Mouse (Mus musculus): ENCODE results near the gene Cltc. TPM values are rescaled to one million over a fixed set of nuclear protein-coding genes. Genes with fewer than 3 reads are reported as not detected.

The Cltc gene
- total and polyA plus RNA-seq, 3 experiments: 73.6 to 500 (median 263) TPM

DNA sequence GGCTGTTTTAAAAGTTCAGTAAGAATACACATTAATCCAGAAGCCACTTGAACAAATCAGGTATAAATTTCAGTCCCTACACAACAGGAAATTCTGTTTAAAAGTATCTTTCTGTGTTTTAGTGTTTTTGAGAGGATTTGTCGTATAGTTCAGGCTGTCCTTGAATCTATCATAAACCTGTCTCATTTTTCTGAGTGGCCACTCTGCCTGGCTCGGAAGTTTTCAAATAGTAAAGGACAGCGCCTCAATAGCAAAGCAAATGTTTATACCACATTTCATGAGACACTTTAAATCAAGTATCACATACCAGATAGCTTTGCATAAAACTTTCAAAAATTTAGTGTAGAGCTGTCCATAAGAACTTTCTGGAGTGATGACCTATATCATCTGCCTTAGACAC, 39.0 kb downstream of the Cltc start:
- ATAC-seq (ENCODE audit: extremely low read depth, insufficient number of reproducible peaks, low FRiP score, poor library complexity, severe bottlenecking) (no peak), DNase-seq (ENCODE audit: low spot score) (no peak)
- H3K4me3 ChIP-seq (ENCODE audit: low read depth, low read length): no peak overlapping the region
- no peaks in the 10 kb centered on the region for H3K27me3 ChIP-seq (ENCODE audit: insufficient read depth, low read length)
- peaks cover 83% of the 10 kb centered on the region for H3K36me3 ChIP-seq (replicated peaks)
- no peaks in the 10 kb centered on the region for H3K9me3 ChIP-seq (replicated peaks)
- peaks cover 3% of the 10 kb centered on the region; the same call in 1 of the 2 replicates for H3K4me1 ChIP-seq (ENCODE audit: insufficient read depth, low read depth, low read length)
- TF ChIP-seq GATA1 (IDR thresholded peaks at IDR 0.05; ENCODE audit: borderline replicate concordance, low read length) (no peak), POLR2AphosphoS5 (IDR thresholded peaks at IDR 0.05; ENCODE audit: insufficient replicate concordance, low read depth, low read length) (no peak), TAL1 (conservative IDR thresholded peaks at IDR 0.05; ENCODE audit: low read depth, low read length) (no peak), CTCF (IDR thresholded peaks at IDR 0.05; ENCODE audit: low read depth, low read length) (no peak), GATA2 (IDR thresholded peaks at IDR 0.05; ENCODE audit: borderline replicate concordance, low read depth, low read length) (no peak)

- TF ChIP-seq GATA1 (IDR thresholded peaks at IDR 0.05; ENCODE audit: borderline replicate concordance, low read length) (no peak), GATA2 (IDR thresholded peaks at IDR 0.05; ENCODE audit: borderline replicate concordance, low read depth, low read length) (no peak), POLR2AphosphoS5 (IDR thresholded peaks at IDR 0.05; ENCODE audit: insufficient replicate concordance, low read depth, low read length) (no peak)
- ATAC-seq (ENCODE audit: extremely low read depth, insufficient number of reproducible peaks, low FRiP score, poor library complexity, severe bottlenecking) (no peak), DNase-seq (ENCODE audit: low spot score) (no peak)
- Histone ChIP-seq H3K27me3 (ENCODE audit: insufficient read depth, low read length) (no peaks in the 10 kb centered on the region), H3K9me3 (replicated peaks) (no peaks in the 10 kb centered on the region), H3K4me1 (ENCODE audit: insufficient read depth, low read depth, low read length) (peaks cover 3% of the 10 kb centered on the region; the same call in 1 of the 2 replicates), H3K4me3 (ENCODE audit: low read depth, low read length) (no peak overlapping the region), H3K36me3 (replicated peaks) (peaks cover 86% of the 10 kb centered on the region)
Observed at GRCm38 (mm10) chr11:86717306-86718065, 39.9 kb downstream of the Cltc start.

- DNase-seq (ENCODE audit: low spot score) (no peak), ATAC-seq (ENCODE audit: extremely low read depth, insufficient number of reproducible peaks, low FRiP score, poor library complexity, severe bottlenecking) (no peak)
- H3K4me1 ChIP-seq (ENCODE audit: insufficient read depth, low read depth, low read length): peaks cover 3% of the 10 kb centered on the region; the same call in 1 of the 2 replicates
- H3K36me3 ChIP-seq (replicated peaks): peaks cover 88% of the 10 kb centered on the region
- H3K27me3 ChIP-seq (ENCODE audit: insufficient read depth, low read length): no peaks in the 10 kb centered on the region
- no peaks in the 10 kb centered on the region for H3K9me3 ChIP-seq (replicated peaks)
- H3K4me3 ChIP-seq (ENCODE audit: low read depth, low read length): no peak overlapping the region
- TF ChIP-seq GATA2 (IDR thresholded peaks at IDR 0.05; ENCODE audit: borderline replicate concordance, low read depth, low read length) (no peak), POLR2AphosphoS5 (IDR thresholded peaks at IDR 0.05; ENCODE audit: insufficient replicate concordance, low read depth, low read length) (no peak), GATA1 (IDR thresholded peaks at IDR 0.05; ENCODE audit: borderline replicate concordance, low read length) (no peak), CTCF (IDR thresholded peaks at IDR 0.05; ENCODE audit: low read depth, low read length) (no peak), TAL1 (conservative IDR thresholded peaks at IDR 0.05; ENCODE audit: low read depth, low read length) (no peak)
Observed at GRCm38 (mm10) chr11:86714606-86715005, 42.8 kb downstream of the Cltc start.

- DNase-seq (ENCODE audit: low spot score): no peak
- H3K4me3 ChIP-seq (ENCODE audit: low read depth, low read length): no peak overlapping the region
Observed at GRCm38 (mm10) chr11:86701151-86701550, 56.2 kb downstream of the Cltc start.

GRCm38 (mm10) chr11:86695461-86695860, 61.9 kb downstream of the Cltc start:
- DNase-seq (ENCODE audit: low spot score) (no peak), ATAC-seq (ENCODE audit: extremely low read depth, insufficient number of reproducible peaks, low FRiP score, poor library complexity, severe bottlenecking) (no peak)
- TF ChIP-seq TAL1 (conservative IDR thresholded peaks at IDR 0.05; ENCODE audit: low read depth, low read length) (no peak), POLR2AphosphoS5 (IDR thresholded peaks at IDR 0.05; ENCODE audit: insufficient replicate concordance, low read depth, low read length) (no peak), GATA2 (IDR thresholded peaks at IDR 0.05; ENCODE audit: borderline replicate concordance, low read depth, low read length) (no peak)
- Histone ChIP-seq H3K27me3 (ENCODE audit: insufficient read depth, low read length) (no peaks in the 10 kb centered on the region), H3K36me3 (replicated peaks) (peaks cover 91% of the 10 kb centered on the region), H3K4me3 (ENCODE audit: low read depth, low read length) (no peak overlapping the region), H3K4me1 (ENCODE audit: insufficient read depth, low read depth, low read length) (peaks cover 18% of the 10 kb centered on the region), H3K9me3 (replicated peaks) (no peaks in the 10 kb centered on the region)

More at GRCm38 (mm10) chr11:86701151-86701550, 56.2 kb downstream of the Cltc start:
- no peak for TF ChIP-seq GATA1 (IDR thresholded peaks at IDR 0.05; ENCODE audit: borderline replicate concordance, low read length)
- no peak for TF ChIP-seq TAL1 (conservative IDR thresholded peaks at IDR 0.05; ENCODE audit: low read depth, low read length)
- no peak for TF ChIP-seq CTCF (IDR thresholded peaks at IDR 0.05; ENCODE audit: low read depth, low read length)
- no peak for TF ChIP-seq GATA2 (IDR thresholded peaks at IDR 0.05; ENCODE audit: borderline replicate concordance, low read depth, low read length)
- no peak for TF ChIP-seq POLR2AphosphoS5 (IDR thresholded peaks at IDR 0.05; ENCODE audit: insufficient replicate concordance, low read depth, low read length)
- Histone ChIP-seq H3K36me3 (replicated peaks) (peaks cover 91% of the 10 kb centered on the region), H3K27me3 (ENCODE audit: insufficient read depth, low read length) (no peaks in the 10 kb centered on the region), H3K9me3 (replicated peaks) (no peaks in the 10 kb centered on the region), H3K4me1 (ENCODE audit: insufficient read depth, low read depth, low read length) (peaks cover 10% of the 10 kb centered on the region)
- ATAC-seq (ENCODE audit: extremely low read depth, insufficient number of reproducible peaks, low FRiP score, poor library complexity, severe bottlenecking): no peak

DNA sequence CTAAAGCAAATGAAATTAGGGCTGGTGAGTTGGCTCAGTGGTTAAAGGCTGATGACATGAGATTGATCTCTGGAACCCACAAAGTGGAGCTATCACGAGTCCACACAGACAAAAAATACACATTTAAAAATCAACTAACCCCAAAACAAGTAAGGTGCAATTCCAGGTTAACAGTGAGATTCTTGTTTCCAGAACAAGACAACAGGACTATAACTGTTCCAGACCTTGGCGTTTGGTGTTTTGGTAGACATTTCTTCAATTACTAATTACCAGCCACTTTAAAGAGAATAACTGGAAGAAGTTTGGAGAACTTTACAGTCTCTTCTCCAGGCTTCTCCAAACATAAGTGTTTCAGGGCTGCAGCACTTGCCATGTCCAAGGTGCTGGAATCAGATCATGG, 64.8 kb downstream of the Cltc start:
- no peaks in the 10 kb centered on the region for H3K9me3 ChIP-seq (replicated peaks)
- peaks cover 91% of the 10 kb centered on the region for H3K36me3 ChIP-seq (replicated peaks)
- H3K27me3 ChIP-seq (ENCODE audit: insufficient read depth, low read length): no peaks in the 10 kb centered on the region
- ATAC-seq (ENCODE audit: extremely low read depth, insufficient number of reproducible peaks, low FRiP score, poor library complexity, severe bottlenecking) (no peak), DNase-seq (ENCODE audit: low spot score) (no peak)
- H3K4me1 ChIP-seq (ENCODE audit: insufficient read depth, low read depth, low read length): peaks cover 28% of the 10 kb centered on the region
- TF ChIP-seq TAL1 (conservative IDR thresholded peaks at IDR 0.05; ENCODE audit: low read depth, low read length): no peak
- TF ChIP-seq CTCF (IDR thresholded peaks at IDR 0.05; ENCODE audit: low read depth, low read length): no peak
- TF ChIP-seq GATA2 (IDR thresholded peaks at IDR 0.05; ENCODE audit: borderline replicate concordance, low read depth, low read length): no peak
- no peak for TF ChIP-seq GATA1 (IDR thresholded peaks at IDR 0.05; ENCODE audit: borderline replicate concordance, low read length)
- no peak for TF ChIP-seq POLR2AphosphoS5 (IDR thresholded peaks at IDR 0.05; ENCODE audit: insufficient replicate concordance, low read depth, low read length)
- H3K4me3 ChIP-seq (ENCODE audit: low read depth, low read length): no peak overlapping the region
